Mouse (Mus musculus): Measurements from ENCODE around the gene Scaf8. TPM values are rescaled to one million over a fixed set of nuclear protein-coding genes. Genes with fewer than 3 reads are reported as not detected.
"Not testable (repeated sequence)": the region's sequence is repeated elsewhere in the genome, so short reads cannot be mapped to it uniquely, and the experiment has no call there.

The Scaf8 gene
- total RNA-seq, 2 experiments from 2014 or later, result 54.6 to 61.2 TPM

DNA sequence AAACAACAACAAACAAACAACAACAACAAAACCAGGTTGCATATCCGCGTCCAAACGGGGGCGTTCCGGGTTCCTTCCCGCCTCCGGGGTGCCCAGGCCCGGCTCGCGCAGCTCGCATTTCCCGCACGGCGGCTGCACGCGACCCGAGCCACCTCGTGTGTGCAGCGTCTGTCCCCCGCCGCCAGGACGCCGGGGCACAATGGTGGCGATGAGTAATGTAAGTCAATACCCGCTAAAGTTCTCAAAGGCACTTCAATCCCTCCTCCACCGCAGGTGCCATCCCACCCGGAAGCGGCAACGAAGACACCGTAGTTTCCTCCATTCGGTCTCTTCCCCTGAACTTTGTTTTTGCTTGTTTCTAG lies 433 bp upstream of the Scaf8 start:
- no peak for DNase-seq (ENCODE audit: low spot score in 2 of 2)

- DNase-seq (ENCODE audit: low spot score in 2 of 2), result peak; percentile 44 to 48
Measured at GRCm38 (mm10) chr17:3115380-3115974, 705 bp downstream of the Scaf8 start.

DNA sequence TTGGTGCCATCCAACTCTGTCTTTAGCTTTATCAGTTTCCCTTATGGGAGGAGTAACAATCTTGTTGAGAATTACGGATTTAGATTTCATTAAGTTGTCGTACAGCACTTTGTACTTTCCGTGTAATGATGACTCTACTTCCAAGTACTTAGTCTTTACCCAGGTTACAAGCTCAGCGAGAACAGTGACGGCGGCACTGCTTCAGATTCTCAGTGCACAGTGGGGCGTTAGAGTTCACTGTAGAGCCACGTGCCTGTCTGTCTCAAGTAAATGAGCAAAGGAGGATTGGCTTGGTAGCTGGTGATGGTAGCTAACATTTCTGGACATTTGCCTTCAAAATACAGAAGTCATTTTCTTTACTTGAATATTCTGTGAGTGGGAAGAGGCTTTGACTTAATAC lies 6.2 kb downstream of the Scaf8 start:
- DNase-seq (ENCODE audit: low spot score in 2 of 2), result not testable (repeated sequence)

- not testable (repeated sequence) for DNase-seq (ENCODE audit: low spot score in 2 of 2)
Measured at GRCm38 (mm10) chr17:3123581-3123980, 8.8 kb downstream of the Scaf8 start.

GRCm38 (mm10) chr17:3128716-3129115 lies 13.9 kb downstream of the Scaf8 start:
- DNase-seq (ENCODE audit: low spot score in 2 of 2), result no peak

DNA sequence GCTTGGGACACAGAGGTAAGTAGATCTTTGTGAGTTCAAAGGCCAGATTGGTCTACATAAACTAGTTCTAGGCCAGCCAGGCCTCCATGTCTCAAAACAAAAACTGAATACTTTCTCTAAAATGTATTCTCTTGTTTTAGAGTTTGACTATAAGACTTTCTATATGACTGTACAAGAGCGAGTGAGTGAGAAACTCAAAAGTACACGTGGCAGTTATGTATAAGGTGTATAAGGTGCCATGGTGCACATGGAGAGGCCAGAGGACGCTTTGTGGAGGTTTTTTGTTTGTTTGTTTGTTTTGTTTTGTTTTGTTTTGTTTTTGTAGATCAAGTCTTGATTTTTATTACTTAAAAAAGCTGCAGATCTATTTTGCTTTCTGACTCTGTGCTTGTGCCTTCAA lies 15.0 kb downstream of the Scaf8 start:
- DNase-seq (ENCODE audit: low spot score in 2 of 2), result no peak

DNA sequence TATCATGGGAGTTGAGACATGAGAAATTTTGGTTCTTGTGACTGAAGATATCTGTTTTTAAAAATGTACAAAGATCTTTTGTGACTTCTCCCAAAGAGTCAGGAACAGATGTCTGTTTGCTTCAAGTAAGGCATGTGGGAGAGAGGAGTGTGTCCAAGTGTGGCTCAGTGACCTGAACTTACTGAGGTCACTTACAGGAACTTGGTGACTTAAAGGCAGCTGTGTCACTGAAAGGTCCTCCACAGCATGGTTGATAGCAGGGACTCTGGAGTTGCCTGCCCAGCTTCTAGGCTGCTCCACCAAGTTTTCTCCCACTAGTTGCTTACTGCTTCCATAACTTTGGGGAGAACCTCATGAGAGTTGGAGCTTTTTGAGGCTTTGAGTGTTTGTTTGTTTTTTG lies 20.6 kb downstream of the Scaf8 start:
- no peak for DNase-seq (ENCODE audit: low spot score in 2 of 2)

DNA sequence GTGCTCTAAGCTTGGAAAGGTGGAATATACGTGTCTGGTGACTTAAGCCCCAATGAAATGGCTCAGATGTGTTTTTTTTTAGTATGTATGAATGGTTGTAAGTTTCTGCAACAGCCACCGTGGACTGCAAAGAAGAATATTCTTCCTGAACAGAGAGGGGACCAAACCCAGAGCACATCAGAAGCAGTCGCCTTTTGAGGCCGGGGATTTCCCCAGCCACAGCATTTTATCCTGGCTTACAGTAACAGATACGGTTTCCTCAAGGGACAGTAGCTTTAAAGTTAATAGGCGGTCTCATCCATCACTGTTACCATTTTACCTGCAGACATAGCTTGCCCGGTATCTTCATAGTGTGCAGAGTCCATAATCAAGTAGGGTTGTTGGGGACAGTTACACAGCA lies 21.4 kb downstream of the Scaf8 start:
- DNase-seq (ENCODE audit: low spot score in 2 of 2), result no peak

DNA sequence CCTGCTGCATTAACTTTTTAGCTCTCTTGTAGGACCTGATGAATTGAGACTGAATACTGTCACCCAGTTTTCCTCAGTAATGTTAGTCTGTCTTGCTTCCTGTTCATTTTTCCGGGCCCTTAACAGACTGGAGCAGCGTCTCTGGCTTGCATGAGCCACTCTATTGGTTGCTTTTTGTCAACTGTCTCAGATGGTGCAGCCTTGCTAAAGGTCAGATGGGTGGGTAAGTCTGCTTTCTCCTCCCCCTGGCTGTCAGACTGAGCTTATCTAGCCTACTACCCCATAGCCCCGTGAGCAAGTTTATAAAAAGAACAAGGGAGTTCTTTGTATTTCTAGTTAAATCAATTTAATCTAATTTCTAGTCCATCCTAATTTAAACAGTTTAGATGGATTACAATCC lies 23.6 kb downstream of the Scaf8 start:
- no peak for DNase-seq (ENCODE audit: low spot score in 2 of 2)

- no peak for DNase-seq (ENCODE audit: low spot score in 2 of 2)
Measured at GRCm38 (mm10) chr17:3140100-3140499, 25.3 kb downstream of the Scaf8 start.

GRCm38 (mm10) chr17:3148853-3149252 lies 34.1 kb downstream of the Scaf8 start:
- DNase-seq (ENCODE audit: low spot score in 2 of 2), result no peak

DNA sequence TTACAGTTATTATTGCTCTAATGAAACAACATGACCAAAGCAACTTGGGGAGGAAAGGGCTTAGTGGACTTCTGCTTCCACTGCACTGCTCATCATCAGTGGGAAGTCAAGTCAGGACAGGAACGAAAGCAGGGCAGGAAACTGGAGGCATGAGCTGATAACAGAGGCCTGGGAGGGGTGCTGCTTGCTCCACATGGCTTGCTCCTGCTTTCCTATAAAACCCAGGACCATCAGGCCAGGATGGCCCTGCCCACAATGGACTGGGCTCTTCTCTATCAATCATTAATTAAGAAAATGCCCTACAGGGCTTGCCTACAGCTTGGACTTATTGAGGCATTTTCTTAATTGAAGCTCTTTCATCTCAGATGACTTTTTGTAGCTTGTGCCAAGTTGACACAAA lies 34.8 kb downstream of the Scaf8 start:
- DNase-seq (ENCODE audit: low spot score in 2 of 2), result no peak

DNA sequence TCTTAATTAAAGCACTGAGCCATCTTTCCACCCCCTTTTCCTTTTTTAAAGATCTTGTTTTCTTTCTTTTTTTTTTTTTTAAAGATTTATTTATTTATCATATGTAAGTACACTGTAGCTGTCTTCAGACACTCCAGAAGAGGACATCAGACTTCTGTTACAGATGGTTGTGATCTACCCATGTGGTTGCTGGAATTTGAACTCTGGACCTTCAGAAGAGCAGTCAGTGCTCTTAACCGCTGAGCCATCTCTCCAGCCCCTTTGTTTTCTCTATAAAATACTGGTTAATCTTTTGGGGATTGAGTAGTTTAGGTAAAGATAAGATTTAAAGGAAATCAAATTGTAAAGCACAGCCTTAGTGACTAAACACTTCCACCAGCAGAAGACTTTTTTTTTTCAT lies 35.9 kb downstream of the Scaf8 start:
- DNase-seq (ENCODE audit: low spot score in 2 of 2), result not testable (repeated sequence)

DNA sequence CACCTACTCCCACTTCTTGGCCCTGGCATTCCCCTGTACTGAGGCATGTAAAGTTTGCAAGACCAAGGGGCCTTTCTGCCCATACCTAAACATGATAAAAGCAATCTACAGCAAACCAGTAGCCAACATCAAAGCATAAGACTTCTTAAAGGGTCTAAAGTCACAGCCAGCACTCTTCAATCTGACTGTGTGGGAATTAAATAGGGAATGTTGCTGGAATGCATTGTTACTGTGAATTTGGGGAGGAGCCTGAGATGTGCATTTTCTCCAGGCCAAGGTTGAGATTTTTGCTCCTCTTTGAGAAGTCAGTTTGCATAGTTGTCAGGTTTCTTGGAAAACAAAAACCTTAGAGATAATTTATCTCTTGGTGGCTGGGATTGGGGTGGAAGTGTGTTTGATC lies 36.4 kb downstream of the Scaf8 start:
- no peak for DNase-seq (ENCODE audit: low spot score in 2 of 2)

GRCm38 (mm10) chr17:3156176-3156575 lies 41.4 kb downstream of the Scaf8 start:
- DNase-seq (ENCODE audit: low spot score in 2 of 2), result not testable (repeated sequence)

DNA sequence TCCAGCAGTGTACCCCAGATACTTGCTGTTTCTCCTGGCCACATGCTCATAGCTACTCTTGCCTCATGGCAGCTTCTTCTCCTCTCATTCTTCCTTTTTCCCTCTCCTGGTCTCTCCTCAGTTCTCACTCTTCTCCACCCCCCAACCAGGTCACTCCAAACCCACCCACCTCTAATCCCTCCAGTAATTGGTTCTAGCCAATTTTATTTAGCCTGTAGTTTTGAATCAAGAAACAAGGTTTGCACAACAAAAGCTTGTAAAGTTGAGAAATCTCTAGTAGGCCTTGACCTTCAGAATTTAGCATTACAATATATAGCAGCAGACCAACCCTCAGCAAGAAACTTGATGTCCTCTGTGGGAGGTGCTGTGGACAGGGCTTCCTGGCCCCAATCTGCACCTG lies 42.2 kb downstream of the Scaf8 start:
- no peak for DNase-seq (ENCODE audit: low spot score in 2 of 2)

DNA sequence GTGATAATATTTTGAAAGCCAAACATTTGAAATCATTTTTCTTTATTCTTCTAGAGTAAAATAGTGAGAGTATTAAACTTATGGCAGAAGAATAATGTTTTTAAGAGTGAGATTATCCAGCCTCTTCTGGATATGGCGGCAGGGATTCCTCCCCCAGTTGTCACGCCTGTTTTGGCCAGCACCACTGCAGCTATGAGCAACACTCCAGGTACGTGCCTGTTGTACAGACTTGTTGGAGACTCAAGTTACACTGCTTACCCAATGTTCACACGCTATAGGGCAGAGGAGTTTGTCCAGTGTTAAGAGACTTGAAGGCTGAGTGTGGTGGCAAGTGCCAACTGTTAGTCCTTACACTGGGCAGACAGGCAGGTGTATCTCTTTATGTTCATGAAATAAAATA lies 48.1 kb downstream of the Scaf8 start:
- DNase-seq (ENCODE audit: low spot score in 2 of 2), result no peak

DNA sequence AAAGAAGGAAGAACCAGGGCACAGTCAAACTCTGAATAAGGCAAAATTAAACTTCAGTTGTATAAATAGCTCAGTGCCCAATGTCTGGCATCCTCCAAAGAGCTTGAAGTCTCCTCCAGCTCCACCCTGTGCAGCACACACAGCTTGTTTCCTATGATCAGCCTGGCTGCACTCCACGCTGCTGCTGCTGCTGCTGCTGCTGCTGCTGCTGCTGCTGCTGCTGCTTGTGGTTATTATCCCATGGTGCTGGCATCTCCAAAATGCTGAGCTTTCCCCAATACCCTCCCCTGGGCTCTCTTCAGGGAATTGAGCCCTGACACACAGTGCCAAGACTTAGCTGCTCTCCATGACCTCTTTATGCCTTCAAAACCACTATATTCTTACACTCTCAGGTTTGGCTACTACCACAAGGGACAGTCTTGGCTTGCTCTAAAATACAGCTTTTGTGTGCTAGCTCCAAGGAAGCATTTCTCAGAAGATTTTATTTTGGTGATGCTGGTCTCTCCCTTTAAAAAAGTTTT lies 65.7 kb downstream of the Scaf8 start:
- DNase-seq (ENCODE audit: low spot score in 2 of 2), result not testable (repeated sequence)

DNA sequence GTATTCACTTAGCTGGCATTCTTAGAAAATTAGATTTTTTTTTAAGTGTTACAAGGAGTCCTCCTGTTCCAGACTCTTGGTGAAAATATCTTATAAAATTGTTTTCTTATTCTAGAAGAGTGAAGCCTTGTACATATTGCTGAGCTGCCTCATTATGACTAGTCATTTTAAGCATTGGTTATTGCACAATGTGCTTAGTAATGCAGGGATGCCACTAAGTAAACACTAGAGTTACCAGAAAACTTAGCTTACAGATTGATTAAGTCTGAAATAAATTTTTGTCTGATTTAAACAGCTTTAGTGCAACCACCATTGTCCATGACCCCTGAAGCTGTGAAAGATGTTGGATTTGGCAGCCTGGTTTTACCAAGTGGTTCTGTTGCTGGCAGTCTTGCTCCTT lies 80.7 kb downstream of the Scaf8 start:
- not testable (repeated sequence) for DNase-seq (ENCODE audit: low spot score in 2 of 2)

DNA sequence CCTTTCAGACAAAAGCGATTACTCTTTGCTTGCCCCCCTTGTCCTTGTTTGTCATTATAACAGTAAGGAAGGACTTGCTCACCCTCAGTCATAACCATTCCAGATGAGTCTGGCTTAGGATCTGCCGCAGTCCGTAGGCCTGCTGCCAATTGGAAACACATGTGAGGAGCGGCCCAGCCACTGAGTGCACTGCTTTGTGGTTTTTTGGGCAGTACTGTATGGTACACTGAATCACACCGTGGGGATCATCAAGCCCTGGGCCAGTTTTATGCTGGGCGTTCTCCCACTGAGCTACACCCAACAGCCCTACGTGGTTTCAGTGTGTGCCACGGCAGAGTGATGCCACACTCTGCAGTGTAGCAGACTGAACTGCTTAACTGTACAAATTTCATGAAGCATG lies 85.6 kb downstream of the Scaf8 start:
- no peak for DNase-seq (ENCODE audit: low spot score in 2 of 2)

DNA sequence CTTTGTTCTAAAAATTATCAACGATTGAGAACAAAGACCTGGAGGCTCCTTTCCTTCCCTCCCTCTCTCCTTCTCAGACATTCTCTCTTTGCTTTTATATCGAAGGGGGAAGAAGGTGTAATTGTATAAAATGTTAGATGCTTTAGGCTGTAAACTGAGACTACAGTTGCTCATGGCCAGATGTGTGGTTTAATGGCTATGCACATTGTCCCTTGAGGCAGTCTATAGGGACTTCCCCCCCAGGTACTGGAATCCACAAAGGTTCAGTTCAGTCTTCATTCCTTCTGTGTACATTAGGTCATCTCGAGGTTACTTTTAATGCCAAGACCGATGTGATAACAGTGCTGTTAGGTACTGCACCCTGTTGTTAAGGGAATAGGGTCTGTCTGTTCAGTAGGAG lies 89.1 kb downstream of the Scaf8 start:
- no peak for DNase-seq (ENCODE audit: low spot score in 2 of 2)

- no peak for DNase-seq (ENCODE audit: low spot score in 2 of 2)
Measured at GRCm38 (mm10) chr17:3204826-3205405, 90.1 kb downstream of the Scaf8 start.
